Mouse (Mus musculus) limb, embryonic 14.5 days (tissue): ENCODE data around the gene Olfr485. TPM values are rescaled to one million over a fixed set of nuclear protein-coding genes. Genes with fewer than 3 reads are reported as not detected.

Experiments used
- ATAC-seq: fragments of 200-750 bp; cut with Nextera tagmentation; 2 replicates; pipeline ENCODE4 v1.8.0; 2017; ENCODE audit warnings: low read depth, moderate number of reproducible peaks, moderate TSS enrichment; ENCODE audit not compliant: low FRiP score
- DNase-seq: peaks from one replicate; pipeline ENCODE4 v3.0.0-alpha.2; 2015; ENCODE audit warnings: low spot score
- H3K27ac ChIP-seq: fragments of 300-500 bp; sonication (generic); replicated peaks from 2 replicates; pipeline ENCODE4 v1.5.1; 2014; ENCODE audit warnings: low read depth, mild to moderate bottlenecking, low read length, moderate library complexity, mixed read lengths
- H3K27me3 ChIP-seq: fragments of 300-500 bp; sonication (generic); 2 replicates; pipeline ENCODE4 v1.6.1; 2014; ENCODE audit warnings: low read length, mixed read lengths; ENCODE audit not compliant: control insufficient read depth, insufficient read depth
- H3K36me3 ChIP-seq: fragments of 300-500 bp; sonication (generic); 2 replicates; pipeline ENCODE4 v1.6.1; 2014; ENCODE audit warnings: mild to moderate bottlenecking, low read length, moderate library complexity, mixed read lengths; ENCODE audit not compliant: control insufficient read depth, insufficient read depth
- H3K4me1 ChIP-seq: fragments of 300-500 bp; sonication (generic); 2 replicates; pipeline ENCODE4 v1.6.1; 2014; ENCODE audit warnings: antibody characterized with exemption, low read length, mixed read lengths; ENCODE audit not compliant: control insufficient read depth, insufficient read depth
- H3K4me2 ChIP-seq: fragments of 300-500 bp; sonication (generic); replicated peaks from 2 replicates; pipeline ENCODE4 v1.6.1; 2014; ENCODE audit warnings: low read depth, mild to moderate bottlenecking, low read length, moderate library complexity; ENCODE audit not compliant: severe bottlenecking
- H3K4me3 ChIP-seq: fragments of 300-500 bp; sonication (generic); replicated peaks from 2 replicates; pipeline ENCODE4 v1.5.1; 2014; ENCODE audit warnings: low read length
- H3K9ac ChIP-seq: fragments of 300-500 bp; sonication (generic); 2 replicates; pipeline ENCODE4 v1.6.1; 2014; ENCODE audit warnings: mild to moderate bottlenecking, low read depth, low read length, moderate library complexity; ENCODE audit not compliant: severe bottlenecking
- H3K9me3 ChIP-seq: fragments of 300-500 bp; sonication (generic); 2 replicates; pipeline ENCODE4 v1.6.1; 2016; ENCODE audit warnings: low read length; ENCODE audit not compliant: control insufficient read depth
- POLR2A ChIP-seq: fragments of 200-500 bp; IDR thresholded peaks from 2 replicates; pipeline ENCODE4 v1.8.0; 2012; ENCODE audit warnings: inconsistent platforms, mild to moderate bottlenecking, moderate library complexity, borderline replicate concordance; ENCODE audit not compliant: insufficient read depth, insufficient read length; ENCODE audit errors: extremely low read depth
- WGBS: fragments of 180-500 bp; shearing (Covaris S2); extraction: QIAGEN DNeasy Blood & Tissue Kit; methylation state at CpG from one replicate; pipeline ENCODE4 v1.1.7; 2014; 5-methylcytosine and 5-hydroxymethylcytosine counted together
- polyA plus RNA-seq, 2 experiments: library from polyadenylated mRNA; depleted of rRNA in 1 of 2; stranded (reverse) in 1 of 2; unstranded in 1 of 2; fragments of >200 nt; fragmentation: Nextera tagmentation in 1 of 2; extraction: Ambion mirVana in 1 of 2; gene quantifications; 2 replicates each; pipeline versions ENCODE4 v1.2.1 to v1.2.3; 2012 to 2014

Gene Olfr485
- polyA plus RNA-seq, 2 experiments, result not detected

GRCm38 (mm10) chr7:108127349-108127748 is 32.3 kb downstream of the Olfr485 start, which contains the start of gene Olfr484:
Olfr484 (minus strand) TSS chr7:108127449.
- DNase-seq (no peak), ATAC-seq (no peak)
- Histone ChIP-seq H3K36me3 (no peaks in the 10 kb centered on the region), H3K27ac (no peak within 1 kb of the TSS), H3K4me2 (no peak within 1 kb of the TSS), H3K9me3 (no peaks in the 10 kb centered on the region), H3K4me1 (no peaks in the 10 kb centered on the region), H3K9ac (no peak within 1 kb of the TSS), H3K27me3 (no peaks in the 10 kb centered on the region), H3K4me3 (no peak within 1 kb of the TSS)
- TF ChIP-seq POLR2A, result no peak

DNA sequence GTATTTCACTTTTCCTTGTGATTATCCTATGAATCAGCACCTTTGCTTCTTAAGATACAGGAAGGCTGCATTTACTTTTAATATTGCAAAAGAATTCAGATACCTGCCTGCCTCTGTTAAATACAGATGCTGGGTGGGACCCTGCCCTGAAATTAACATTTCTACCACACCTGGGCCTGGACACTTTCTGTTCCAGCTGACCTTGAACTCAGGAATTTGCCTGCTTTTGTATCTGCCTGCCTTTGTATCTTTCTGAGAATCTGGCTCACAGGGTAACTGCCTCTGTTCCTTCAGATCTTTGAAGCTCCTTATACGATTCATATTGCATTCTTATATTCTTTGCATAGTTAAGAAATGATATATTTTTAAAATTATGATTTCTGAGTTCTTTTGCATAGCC is 38.3 kb downstream of the Olfr485 start:
- Histone ChIP-seq H3K9me3 (no peaks in the 10 kb centered on the region), H3K9ac (no peak overlapping the region), H3K4me2 (no peak overlapping the region), H3K27me3 (no peaks in the 10 kb centered on the region), H3K4me1 (no peaks in the 10 kb centered on the region), H3K36me3 (no peaks in the 10 kb centered on the region), H3K4me3 (no peak overlapping the region), H3K27ac (no peak overlapping the region)
- 71% methylated on average over 1 of the region's 1 CpGs for WGBS
- TF ChIP-seq POLR2A, result no peak
- ATAC-seq (no peak), DNase-seq (no peak)

- H3K9me3 ChIP-seq, result no peaks in the 10 kb centered on the region
- H3K27ac ChIP-seq, result no peak overlapping the region
- ATAC-seq (no peak), DNase-seq (no peak)
- no peak overlapping the region for H3K4me2 ChIP-seq
- no peak overlapping the region for H3K9ac ChIP-seq
- no peaks in the 10 kb centered on the region for H3K36me3 ChIP-seq
- no peak for TF ChIP-seq POLR2A
- H3K4me1 ChIP-seq, result no peaks in the 10 kb centered on the region
- no peak overlapping the region for H3K4me3 ChIP-seq
- 18% methylated on average over 1 of the region's 1 CpGs for WGBS
- H3K27me3 ChIP-seq, result no peaks in the 10 kb centered on the region
These were observed 39.0 kb downstream of the Olfr485 start for GRCm38 (mm10) chr7:108120681-108121080.

Other genes starting within 250 kb of the Olfr485 start
- gene Olfr473, start 229.4 kb downstream of the Olfr485 start, polyA plus RNA-seq (2012; rRNA removed), result not detected in 2 replicates
- not detected in 2 replicates for gene Olfr473, start 229.4 kb downstream of the Olfr485 start, polyA plus RNA-seq (2014; fragmentation: Nextera tagmentation; extraction: Ambion mirVana)
- not detected in 2 replicates for gene Olfr474, start 205.2 kb downstream of the Olfr485 start, polyA plus RNA-seq (2012; rRNA removed)
- not detected in 2 replicates for gene Olfr474, start 205.2 kb downstream of the Olfr485 start, polyA plus RNA-seq (2014; fragmentation: Nextera tagmentation; extraction: Ambion mirVana)
- gene Olfr476, start 195.1 kb downstream of the Olfr485 start, polyA plus RNA-seq (2012; rRNA removed), result not detected in 2 replicates
- gene Olfr476, start 195.1 kb downstream of the Olfr485 start, polyA plus RNA-seq (2014; fragmentation: Nextera tagmentation; extraction: Ambion mirVana), result not detected in 2 replicates
- not detected in 2 replicates for gene Olfr477, start 173.2 kb downstream of the Olfr485 start, polyA plus RNA-seq (2012; rRNA removed)
- not detected in 2 replicates for gene Olfr477, start 173.2 kb downstream of the Olfr485 start, polyA plus RNA-seq (2014; fragmentation: Nextera tagmentation; extraction: Ambion mirVana)
- not detected in 2 replicates for gene Olfr478, start 125.9 kb downstream of the Olfr485 start, polyA plus RNA-seq (2012; rRNA removed)
- gene Olfr478, start 125.9 kb downstream of the Olfr485 start, polyA plus RNA-seq (2014; fragmentation: Nextera tagmentation; extraction: Ambion mirVana), result not detected in 2 replicates
- not detected in 2 replicates for gene Olfr479, start 109.2 kb downstream of the Olfr485 start, polyA plus RNA-seq (2012; rRNA removed)
- gene Olfr479, start 109.2 kb downstream of the Olfr485 start, polyA plus RNA-seq (2014; fragmentation: Nextera tagmentation; extraction: Ambion mirVana), result not detected in 2 replicates
- not detected in 2 replicates for gene Olfr480, start 92.5 kb downstream of the Olfr485 start, polyA plus RNA-seq (2012; rRNA removed)
- gene Olfr480, start 92.5 kb downstream of the Olfr485 start, polyA plus RNA-seq (2014; fragmentation: Nextera tagmentation; extraction: Ambion mirVana), result not detected in 2 replicates
- not detected in 2 replicates for gene Olfr481, start 80.0 kb downstream of the Olfr485 start, polyA plus RNA-seq (2012; rRNA removed)
- gene Olfr481, start 80.0 kb downstream of the Olfr485 start, polyA plus RNA-seq (2014; fragmentation: Nextera tagmentation; extraction: Ambion mirVana), result not detected in 2 replicates
- not detected in 2 replicates for gene Olfr482, start 62.3 kb downstream of the Olfr485 start, polyA plus RNA-seq (2012; rRNA removed)
- gene Olfr482, start 62.3 kb downstream of the Olfr485 start, polyA plus RNA-seq (2014; fragmentation: Nextera tagmentation; extraction: Ambion mirVana), result not detected in 2 replicates
- not detected in 2 replicates for gene Olfr483, start 59.0 kb downstream of the Olfr485 start, polyA plus RNA-seq (2012; rRNA removed)
- not detected in 2 replicates for gene Olfr483, start 59.0 kb downstream of the Olfr485 start, polyA plus RNA-seq (2014; fragmentation: Nextera tagmentation; extraction: Ambion mirVana)
- not detected in 2 replicates for gene Olfr484, start 32.4 kb downstream of the Olfr485 start, polyA plus RNA-seq (2012; rRNA removed)
- not detected in 2 replicates for gene Olfr484, start 32.4 kb downstream of the Olfr485 start, polyA plus RNA-seq (2014; fragmentation: Nextera tagmentation; extraction: Ambion mirVana)
- not detected in 2 replicates for gene Olfr486, start 12.9 kb upstream of the Olfr485 start, polyA plus RNA-seq (2012; rRNA removed)
- gene Olfr486, start 12.9 kb upstream of the Olfr485 start, polyA plus RNA-seq (2014; fragmentation: Nextera tagmentation; extraction: Ambion mirVana), result not detected in 2 replicates
- not detected in 2 replicates for gene Olfr487, start 54.8 kb upstream of the Olfr485 start, polyA plus RNA-seq (2012; rRNA removed)
- not detected in 2 replicates for gene Olfr487, start 54.8 kb upstream of the Olfr485 start, polyA plus RNA-seq (2014; fragmentation: Nextera tagmentation; extraction: Ambion mirVana)
- 0.03 TPM in 1 of 2 replicates, not detected in the other for gene Olfr488, start 98.5 kb upstream of the Olfr485 start, polyA plus RNA-seq (2012; rRNA removed)
- not detected in 2 replicates for gene Olfr488, start 98.5 kb upstream of the Olfr485 start, polyA plus RNA-seq (2014; fragmentation: Nextera tagmentation; extraction: Ambion mirVana)
- not detected in 2 replicates for gene Olfr490, start 129.1 kb upstream of the Olfr485 start, polyA plus RNA-seq (2012; rRNA removed)
- not detected in 2 replicates for gene Olfr490, start 129.1 kb upstream of the Olfr485 start, polyA plus RNA-seq (2014; fragmentation: Nextera tagmentation; extraction: Ambion mirVana)
- not detected in 2 replicates for gene Olfr491, start 153.6 kb upstream of the Olfr485 start, polyA plus RNA-seq (2012; rRNA removed)
- not detected in 2 replicates for gene Olfr491, start 153.6 kb upstream of the Olfr485 start, polyA plus RNA-seq (2014; fragmentation: Nextera tagmentation; extraction: Ambion mirVana)
- 0.37 and 0.48 TPM in 2 replicates for gene Olfr492, start 163.8 kb upstream of the Olfr485 start, polyA plus RNA-seq (2012; rRNA removed)
- 0.47 and 0.65 TPM in 2 replicates for gene Olfr492, start 163.8 kb upstream of the Olfr485 start, polyA plus RNA-seq (2014; fragmentation: Nextera tagmentation; extraction: Ambion mirVana)
- not detected in 2 replicates for gene Olfr493, start 187.1 kb upstream of the Olfr485 start, polyA plus RNA-seq (2012; rRNA removed)
- not detected in 2 replicates for gene Olfr493, start 187.1 kb upstream of the Olfr485 start, polyA plus RNA-seq (2014; fragmentation: Nextera tagmentation; extraction: Ambion mirVana)
- not detected in 2 replicates for gene Olfr494, start 205.5 kb upstream of the Olfr485 start, polyA plus RNA-seq (2012; rRNA removed)
- not detected in 2 replicates for gene Olfr494, start 205.5 kb upstream of the Olfr485 start, polyA plus RNA-seq (2014; fragmentation: Nextera tagmentation; extraction: Ambion mirVana)
- gene Olfr495, start 233.3 kb upstream of the Olfr485 start, polyA plus RNA-seq (2012; rRNA removed), result not detected in 2 replicates
- not detected in 2 replicates for gene Olfr495, start 233.3 kb upstream of the Olfr485 start, polyA plus RNA-seq (2014; fragmentation: Nextera tagmentation; extraction: Ambion mirVana)